Mouse (Mus musculus) embryonic facial prominence, embryonic 13.5 days (tissue): Measurements from ENCODE around the gene Olfr1436. TPM values are rescaled to one million over a fixed set of nuclear protein-coding genes. Genes with fewer than 3 reads are reported as not detected.
"Not testable (repeated sequence)": the region's sequence is repeated elsewhere in the genome, so short reads cannot be mapped to it uniquely, and the experiment has no call there.

ENCODE experiments used
- ATAC-seq: fragments of 200-750 bp; cut with Nextera tagmentation; 2 replicates; pipeline ENCODE4 v1.8.0; 2017; ENCODE audit warnings: low read depth; ENCODE audit not compliant: insufficient number of reproducible peaks, insufficient read depth, low FRiP score, low TSS enrichment
- H3K27ac ChIP-seq: fragments of 300-500 bp; sonication (generic); 2 replicates; pipeline ENCODE4 v1.5.1; 2015; ENCODE audit warnings: moderate library complexity, mild to moderate bottlenecking, inconsistent platforms
- H3K27me3 ChIP-seq: fragments of 300-500 bp; sonication (generic); 2 replicates; pipeline ENCODE4 v1.6.1; 2015; ENCODE audit warnings: mild to moderate bottlenecking, inconsistent platforms
- H3K36me3 ChIP-seq: fragments of 300-500 bp; sonication (generic); 2 replicates; pipeline ENCODE4 v1.6.1; 2015; ENCODE audit warnings: mild to moderate bottlenecking, inconsistent platforms
- H3K4me1 ChIP-seq: fragments of 300-500 bp; sonication (generic); 2 replicates; pipeline ENCODE4 v1.6.1; 2015; ENCODE audit warnings: inconsistent platforms
- H3K4me2 ChIP-seq: fragments of 300-500 bp; sonication (generic); 2 replicates; pipeline ENCODE4 v1.6.1; 2015; ENCODE audit warnings: moderate library complexity, mild to moderate bottlenecking, inconsistent platforms
- H3K4me3 ChIP-seq: fragments of 300-500 bp; sonication (generic); 2 replicates; pipeline ENCODE4 v1.5.1; 2015; ENCODE audit warnings: mild to moderate bottlenecking, inconsistent platforms
- H3K9ac ChIP-seq: fragments of 300-500 bp; sonication (generic); 2 replicates; pipeline ENCODE4 v1.6.1; 2015; ENCODE audit warnings: mild to moderate bottlenecking, inconsistent platforms
- H3K9me3 ChIP-seq: fragments of 300-500 bp; sonication (generic); 2 replicates; pipeline ENCODE4 v1.6.1; 2016; ENCODE audit warnings: inconsistent platforms
- WGBS: fragments of 180-500 bp; shearing (Covaris S2); methylation state at CpG from one replicate; pipeline ENCODE4 v1.1.7; 2015; ENCODE audit warnings: mixed read lengths; 5-methylcytosine and 5-hydroxymethylcytosine counted together
- polyA plus RNA-seq: library from polyadenylated mRNA; unstranded; fragments of >200 nt; fragmentation: Nextera tagmentation; extraction: Ambion mirVana; gene quantifications from 2 replicates; pipeline ENCODE4 v1.2.1, GENCODE M21; 2015

Gene Olfr1436
- polyA plus RNA-seq: not detected in 2 replicates

- not testable (repeated sequence) for H3K9me3 ChIP-seq, H3K4me3 ChIP-seq, H3K36me3 ChIP-seq, H3K27me3 ChIP-seq, H3K27ac ChIP-seq, H3K9ac ChIP-seq, ATAC-seq, H3K4me1 ChIP-seq, H3K4me2 ChIP-seq
- WGBS: 77% methylated on average over 1 of the region's 1 CpGs
These were observed at the start of gene Olfr1436 for GRCm38 (mm10) chr19:12299030-12299429. Gene Olfr1436, minus strand, starts transcription at chr19:12299130.

- no peak within 1 kb of the TSS for H3K4me2 ChIP-seq
- no peak within 1 kb of the TSS for H3K27ac ChIP-seq
- 88% methylated on average over 3 of the region's 3 CpGs for WGBS
- no peaks in the 10 kb centered on the region for H3K9me3 ChIP-seq
- no peaks in the 10 kb centered on the region for H3K27me3 ChIP-seq
- no peaks in the 10 kb centered on the region for H3K4me1 ChIP-seq
- H3K4me3 ChIP-seq: no peak within 1 kb of the TSS
- no peak for ATAC-seq
- no peak within 1 kb of the TSS for H3K9ac ChIP-seq
- H3K36me3 ChIP-seq: no peaks in the 10 kb centered on the region
These were observed 36.9 kb upstream of the Olfr1436 start, which contains the start of gene Olfr1438-ps1 for GRCm38 (mm10) chr19:12335810-12336209. Gene Olfr1438-ps1, minus strand, starts transcription at chr19:12335910.

- 79% methylated on average over 2 of the region's 2 CpGs for WGBS
These were observed 26.1 kb upstream of the Olfr1436 start, which contains the start of gene Olfr1437 for GRCm38 (mm10) chr19:12325001-12325400. Gene Olfr1437, minus strand, starts transcription at chr19:12325101.

GRCm38 (mm10) chr19:12292979-12293378, 6.0 kb downstream of the Olfr1436 start:
- ATAC-seq: no peak
- Histone ChIP-seq H3K4me3 (no peak overlapping the region), H3K9me3 (no peaks in the 10 kb centered on the region)

More at GRCm38 (mm10) chr19:12325001-12325400, 26.1 kb upstream of the Olfr1436 start, which contains the start of gene Olfr1437:
- Histone ChIP-seq H3K4me3 (no peak within 1 kb of the TSS), H3K9ac (no peak within 1 kb of the TSS), H3K4me1 (no peaks in the 10 kb centered on the region), H3K4me2 (no peak within 1 kb of the TSS), H3K36me3 (no peaks in the 10 kb centered on the region), H3K27ac (no peak within 1 kb of the TSS), H3K27me3 (no peaks in the 10 kb centered on the region), H3K9me3 (no peaks in the 10 kb centered on the region)
- ATAC-seq: no peak

GRCm38 (mm10) chr19:12279554-12279953, 19.4 kb downstream of the Olfr1436 start, which contains the start of gene Olfr1434:
Gene Olfr1434, plus strand, starts transcription at chr19:12279854.
- H3K4me2 ChIP-seq: no peak within 1 kb of the TSS
- H3K4me3 ChIP-seq: no peak within 1 kb of the TSS
- H3K27me3 ChIP-seq: no peaks in the 10 kb centered on the region
- ATAC-seq: no peak
- no peak within 1 kb of the TSS for H3K9ac ChIP-seq
- no peaks in the 10 kb centered on the region for H3K9me3 ChIP-seq
- 73% methylated on average over 2 of the region's 2 CpGs for WGBS
- no peak within 1 kb of the TSS for H3K27ac ChIP-seq
- no peaks in the 10 kb centered on the region for H3K36me3 ChIP-seq
- H3K4me1 ChIP-seq: no peaks in the 10 kb centered on the region

More at GRCm38 (mm10) chr19:12292979-12293378, 6.0 kb downstream of the Olfr1436 start:
- Histone ChIP-seq H3K27ac (no peak overlapping the region), H3K4me1 (no peaks in the 10 kb centered on the region), H3K36me3 (no peaks in the 10 kb centered on the region), H3K27me3 (no peaks in the 10 kb centered on the region), H3K9ac (no peak overlapping the region), H3K4me2 (no peak overlapping the region)

- Histone ChIP-seq H3K9me3 (no peaks in the 10 kb centered on the region), H3K4me2 (no peak within 1 kb of the TSS), H3K27me3 (no peaks in the 10 kb centered on the region), H3K36me3 (no peaks in the 10 kb centered on the region), H3K4me1 (no peaks in the 10 kb centered on the region), H3K9ac (no peak within 1 kb of the TSS), H3K27ac (no peak within 1 kb of the TSS), H3K4me3 (no peak within 1 kb of the TSS)
- 54% methylated on average over 1 of the region's 1 CpGs for WGBS
- no peak for ATAC-seq
These were observed 38.2 kb downstream of the Olfr1436 start, which contains the start of gene Olfr235 for GRCm38 (mm10) chr19:12260732-12261131. Gene Olfr235, plus strand, starts transcription at chr19:12261032.

Other genes starting within 250 kb of the Olfr1436 start
- not detected in 2 replicates for gene Olfr1424, start 236.4 kb downstream of the Olfr1436 start, polyA plus RNA-seq
- gene Olfr1425, start 221.4 kb downstream of the Olfr1436 start, polyA plus RNA-seq: not detected in 2 replicates
- not detected in 2 replicates for gene Olfr1426, start 207.1 kb downstream of the Olfr1436 start, polyA plus RNA-seq
- gene Olfr1427, start 195.8 kb downstream of the Olfr1436 start, polyA plus RNA-seq: not detected in 2 replicates
- not detected in 2 replicates for gene Olfr1428, start 183.2 kb downstream of the Olfr1436 start, polyA plus RNA-seq
- not detected in 2 replicates for gene Olfr76, start 175.9 kb downstream of the Olfr1436 start, polyA plus RNA-seq
- not detected in 2 replicates for gene Olfr1555-ps1, start 129.0 kb downstream of the Olfr1436 start, polyA plus RNA-seq
- not detected in 2 replicates for gene Olfr1431, start 98.5 kb downstream of the Olfr1436 start, polyA plus RNA-seq
- not detected in 2 replicates for gene Olfr1432, start 66.5 kb downstream of the Olfr1436 start, polyA plus RNA-seq
- not detected in 2 replicates for gene Olfr262, start 57.5 kb downstream of the Olfr1436 start, polyA plus RNA-seq
- 0.19 TPM in 1 of 2 replicates, not detected in the other for gene Olfr235, start 38.1 kb downstream of the Olfr1436 start, polyA plus RNA-seq
- gene Olfr1434, start 19.3 kb downstream of the Olfr1436 start, polyA plus RNA-seq: 0.47 TPM in 1 of 2 replicates, not detected in the other
- 0.07 TPM in 1 of 2 replicates, not detected in the other for gene Olfr1437, start 26.0 kb upstream of the Olfr1436 start, polyA plus RNA-seq
- not detected in 2 replicates for gene Olfr1438-ps1, start 36.8 kb upstream of the Olfr1436 start, polyA plus RNA-seq
- gene Olfr1440, start 88.1 kb upstream of the Olfr1436 start, polyA plus RNA-seq: 0.19 TPM in 1 of 2 replicates, not detected in the other
- gene Olfr1441, start 118.3 kb upstream of the Olfr1436 start, polyA plus RNA-seq: not detected in 2 replicates
- gene Pfpl, start 128.8 kb upstream of the Olfr1436 start, polyA plus RNA-seq: not detected in 2 replicates
- 0.36 and 0.41 TPM in 2 replicates for gene Mpeg1, start 161.6 kb upstream of the Olfr1436 start, polyA plus RNA-seq
- 6.0 and 6.7 TPM in 2 replicates for gene Dtx4, start 202.3 kb upstream of the Olfr1436 start, polyA plus RNA-seq
- gene Fam111a, start 246.6 kb upstream of the Olfr1436 start, polyA plus RNA-seq: 20.3 and 23.4 TPM in 2 replicates